ENCODE assay signal across 22 mouse cellular contexts in the genomic region with DNA sequence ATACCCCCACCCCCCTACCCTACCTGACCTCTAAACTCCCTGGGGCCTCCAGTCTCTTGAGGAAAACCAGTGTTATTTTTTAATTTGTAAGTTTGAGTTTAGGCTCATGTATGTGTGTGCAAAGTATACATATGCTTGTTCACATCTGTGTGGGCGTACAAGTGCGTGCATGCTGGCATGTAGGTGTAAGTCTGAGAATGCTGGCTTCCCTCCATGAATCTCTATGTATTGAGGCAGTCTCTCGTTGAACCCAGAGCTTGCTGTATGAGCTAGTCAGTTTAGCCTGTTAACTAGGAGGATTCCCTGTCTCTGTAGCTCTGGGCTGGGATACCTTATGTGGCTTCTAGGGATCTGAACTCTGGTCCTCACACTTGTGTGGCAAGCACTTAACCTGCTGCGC. TPM values are rescaled to one million over a fixed set of nuclear protein-coding genes. Genes with fewer than 3 reads are reported as not detected.
A peak's percentile ranks its signal among the peaks of the same experiment; 100 is the strongest.
DNase-seq lines count a peak whose midpoint lies in the region; TF ChIP-seq lines count a peak whose summit lies in the region.
"Had no signal": no experiment of that assay in that cellular context is flagged by ENCODE, and none has a peak within 500 bp of the region (broad histone marks: within the 10 kb centered on the region; RNA-seq: fewer than 3 reads in every experiment).

No protein-coding gene starts in this region.

- peaks cover 4% of the 10 kb centered on the region for H3K4me1 ChIP-seq in ES-Bruce4 (ENCODE audit: control insufficient read depth, insufficient read depth, low read length)
- H3K4me1 ChIP-seq: embryonic facial prominence, embryonic 13.5 days; embryonic facial prominence, embryonic 15.5 days; forebrain, embryonic 10.5 days; forebrain, embryonic 12.5 days had no signal

- no peaks in the 10 kb centered on the region for H3K27me3 ChIP-seq in ES-Bruce4 (ENCODE audit: control insufficient read depth, insufficient read depth, low read length, poor library complexity, severe bottlenecking)
- H3K27me3 ChIP-seq: embryonic facial prominence, embryonic 13.5 days; embryonic facial prominence, embryonic 15.5 days; forebrain, embryonic 12.5 days; Patski had no signal

- H3K36me3 ChIP-seq in ES-Bruce4 (ENCODE audit: control insufficient read depth, insufficient read depth, low read length, poor library complexity, severe bottlenecking) = peaks cover 14% of the 10 kb centered on the region; the same call in 1 of the 2 replicates
- H3K36me3 ChIP-seq: embryonic facial prominence, embryonic 13.5 days; embryonic facial prominence, embryonic 15.5 days; forebrain, embryonic 12.5 days had no signal

- no peak for TF ChIP-seq POLR2A in ES-Bruce4 (IDR thresholded peaks at IDR 0.05; ENCODE audit: insufficient read depth, low read length)

- no peak for TF ChIP-seq EP300 in ES-Bruce4 (IDR thresholded peaks at IDR 0.05; ENCODE audit: insufficient read depth, low read depth, low read length)

- H3K9ac ChIP-seq in ES-Bruce4 (ENCODE audit: low read depth, poor library complexity, severe bottlenecking) = no peak overlapping the region
- H3K9ac ChIP-seq: embryonic facial prominence, embryonic 13.5 days; embryonic facial prominence, embryonic 15.5 days; forebrain, embryonic 12.5 days had no signal

- no peaks in the 10 kb centered on the region for H3K9me3 ChIP-seq in ES-Bruce4 (replicated peaks; ENCODE audit: control insufficient read depth, insufficient read depth, low read length, poor library complexity, severe bottlenecking)
- H3K9me3 ChIP-seq: embryonic facial prominence, embryonic 13.5 days; embryonic facial prominence, embryonic 15.5 days; forebrain, embryonic 10.5 days; forebrain, embryonic 12.5 days; G1E had no signal

- TF ChIP-seq CTCF in ES-Bruce4 (IDR thresholded peaks at IDR 0.05; ENCODE audit: low read depth, low read length) = no peak

- H3K27ac ChIP-seq in ES-Bruce4 (ENCODE audit: insufficient read depth, low read length) = 0 out of 2 replicates have a peak overlapping the region, but pooled peaks have one; percentile 3
- H3K27ac ChIP-seq: embryonic facial prominence, embryonic 13.5 days; embryonic facial prominence, embryonic 15.5 days; forebrain, embryonic 10.5 days; forebrain, embryonic 12.5 days had no signal

- H3K4me3 ChIP-seq in ES-Bruce4 (ENCODE audit: low read depth, low read length) = no peak overlapping the region
- H3K4me3 ChIP-seq: embryonic facial prominence, embryonic 13.5 days; embryonic facial prominence, embryonic 15.5 days; erythroblast, embryonic 14.5 days; forebrain, embryonic 10.5 days; forebrain, embryonic 12.5 days had no signal

- DNase-seq in heart, adult 11 months = peak; percentile 8
- no peak for DNase-seq in heart, adult 8-10 months (ENCODE audit: low spot score)
- peak; percentile 56 for DNase-seq in brain, adult 2 months (ENCODE audit: low read depth, low spot score)
- DNase-seq in ovary, adult 18-20 months (ENCODE audit: low spot score) = no peak
- DNase-seq: adrenal gland, adult 8-10 months; adrenal gland, postnatal 14 days; adrenal gland, postnatal 36 days; cerebellum, adult 11 months; cerebellum, adult 18-20 months; cerebellum, adult 8-10 months; cerebellum, adult 9-11 months; cerebellum, postnatal 14 days; cerebellum, postnatal 36 days; embryo, embryonic 11 days had no signal

RNA-seq across cellular contexts. Expression of a gene that starts 7.6 kb away (rescaled TPM):
- 1 to 10 TPM; 2.2 to 3.6 (median 2.6) TPM for total RNA-seq in heart, adult 8-10 months (2022)
- 71.3 and 72.5 TPM in 2 replicates for polyA plus RNA-seq in ES-Bruce4 (2011; ENCODE audit: insufficient read depth, insufficient read length, low read depth, missing spikeins)

RNA-seq across cellular contexts. Expression of a gene that starts 8.6 kb away (rescaled TPM):
- 10 to 100 TPM; 52.1 to 60.6 (median 55.7) TPM for total RNA-seq in heart, adult 8-10 months (2022)
- polyA plus RNA-seq in ES-Bruce4 (2011; ENCODE audit: insufficient read depth, insufficient read length, low read depth, missing spikeins) = 18.3 and 18.5 TPM in 2 replicates

Comparison
In these comparisons a context has a peak if more than half of its experiments do, and no peak if none do; other contexts are left out.
1. DNase-seq: peak in heart, adult 11 months (single experiment) and brain, adult 2 months (single experiment); none in heart, adult 8-10 months (single experiment) and ovary, adult 18-20 months (single experiment).